In genomic region chr11:101415306-101415705, GRCm38 (mm10) we compare ENCODE assay signal across 15 mouse cellular contexts. TPM values are rescaled to one million over a fixed set of nuclear protein-coding genes. Genes with fewer than 3 reads are reported as not detected.
A peak's percentile ranks its signal among the peaks of the same experiment; 100 is the strongest.
DNase-seq lines count a peak whose midpoint lies in the region; TF ChIP-seq lines count a peak whose summit lies in the region.
"Had no signal": no experiment of that assay in that cellular context is flagged by ENCODE, and none has a peak within 500 bp of the region (broad histone marks: within the 10 kb centered on the region; RNA-seq: fewer than 3 reads in every experiment).

No protein-coding gene starts in this region.

- DNase-seq in embryo, embryonic 10 days (ENCODE audit: low spot score), result peak; percentile 13
- no peak for DNase-seq in embryo, embryonic 9.5 days (ENCODE audit: extremely low spot score)
- no peak for DNase-seq in layer of hippocampus, adult 2 months (ENCODE audit: low spot score in 2 of 2)
- no peak for DNase-seq in layer of hippocampus, postnatal 25 days (ENCODE audit: extremely low spot score in 1 of 2, low spot score in 1 of 2)
- peak; percentile 42 for DNase-seq in ES-CJ7 (ENCODE audit: low read depth, low spot score)
- DNase-seq in splenic B cell, adult 2 months (ENCODE audit: low read depth, low spot score), result peak; percentile 32
- DNase-seq in gastrocnemius, adult 18-20 months (ENCODE audit: low spot score), result no peak
- no peak for DNase-seq in right cerebral cortex, postnatal 4 days
- DNase-seq: adrenal gland, postnatal 10 days; cerebellum, adult 9-10 months; heart, postnatal 36 days had no signal

- H3K4me3 ChIP-seq in layer of hippocampus, adult 2 months, result no peak overlapping the region
- H3K4me3 ChIP-seq: forebrain, embryonic 15.5 days; limb, embryonic 12.5 days; midbrain, embryonic 15.5 days had no signal

- H3K27me3 ChIP-seq in splenic B cell, adult 2 months (ENCODE audit: control insufficient read depth, insufficient read depth, low read length, poor library complexity, severe bottlenecking), result no peaks in the 10 kb centered on the region
- H3K27me3 ChIP-seq: forebrain, embryonic 15.5 days; kidney, embryonic 15.5 days; limb, embryonic 12.5 days; midbrain, embryonic 15.5 days had no signal

- H3K36me3 ChIP-seq in splenic B cell, adult 2 months (ENCODE audit: control insufficient read depth, insufficient read depth, low read length, poor library complexity, severe bottlenecking), result no peaks in the 10 kb centered on the region; the same call in 1 of the 2 replicates

- no peak overlapping the region for H3K27ac ChIP-seq in layer of hippocampus, adult 2 months
- H3K27ac ChIP-seq: forebrain, embryonic 15.5 days; kidney, embryonic 15.5 days; limb, embryonic 12.5 days; midbrain, embryonic 15.5 days had no signal

- peak; percentile 48 for TF ChIP-seq CTCF in layer of hippocampus, adult 2 months (conservative IDR thresholded peaks at IDR 0.05)

RNA-seq across cellular contexts. Expression of gene Aarsd1, which starts 2.1 kb away (rescaled TPM):
- total RNA-seq in layer of hippocampus, adult 2 months (2021), result 10 to 100 TPM; 47.2 to 51.2 TPM
- 10 to 100 TPM; 43.9 to 48.9 TPM for total RNA-seq in layer of hippocampus, postnatal 25 days (2021)
- total RNA-seq in gastrocnemius, adult 18-20 months (2021), result 10 to 100 TPM; 22.8 to 25.7 TPM

RNA-seq across cellular contexts. Expression of gene Gm27029, which starts 9.3 kb away (rescaled TPM):
- total RNA-seq in layer of hippocampus, adult 2 months (2021), result 1 to 10 TPM; 6.7 to 7.4 TPM
- 1 to 10 TPM; 4.5 to 6.5 TPM for total RNA-seq in layer of hippocampus, postnatal 25 days (2021)
- 1 to 10 TPM; 5.5 to 6.8 TPM for total RNA-seq in gastrocnemius, adult 18-20 months (2021)

RNA-seq across cellular contexts. Expression of gene Rundc1, which starts 9.6 kb away (rescaled TPM):
- total RNA-seq in layer of hippocampus, adult 2 months (2021), result 10 to 100 TPM; 31.9 to 33.5 TPM
- total RNA-seq in layer of hippocampus, postnatal 25 days (2021), result 10 to 100 TPM; 30.7 to 33.2 TPM
- 1 to 10 TPM; 7.5 to 7.7 TPM for total RNA-seq in gastrocnemius, adult 18-20 months (2021)

RNA-seq across cellular contexts. Expression of gene Ptges3l, which starts 9.8 kb away (rescaled TPM):
- 1 to 10 TPM in 1 of 2 experiments, under 1 TPM in 1; 0.71 to 2.0 TPM for total RNA-seq in layer of hippocampus, adult 2 months (2021)
- total RNA-seq in layer of hippocampus, postnatal 25 days (2021), result 1 to 10 TPM; 1.3 to 1.4 TPM
- total RNA-seq in gastrocnemius, adult 18-20 months (2021), result 10 to 100 TPM; 74.3 to 82.6 TPM

RNA-seq across cellular contexts. Expression of gene Rpl27, which starts 26.8 kb away (rescaled TPM):
- total RNA-seq in layer of hippocampus, adult 2 months (2021), result 10 to 100 TPM; 31.6 to 32.9 TPM
- total RNA-seq in layer of hippocampus, postnatal 25 days (2021), result 10 to 100 TPM; 50.0 to 52.5 TPM
- 10 to 100 TPM; 33.9 to 45.4 TPM for total RNA-seq in gastrocnemius, adult 18-20 months (2021)

Comparison
In these comparisons a context has a peak if more than half of its experiments do, and no peak if none do; other contexts are left out.
1. DNase-seq: peak in embryo, embryonic 10 days (single experiment), ES-CJ7 (single experiment) and splenic B cell, adult 2 months (single experiment); none in embryo, embryonic 9.5 days (single experiment), layer of hippocampus, adult 2 months (0 of 2), layer of hippocampus, postnatal 25 days (0 of 2), gastrocnemius, adult 18-20 months (single experiment) and right cerebral cortex, postnatal 4 days (single experiment).